Mouse (Mus musculus): Measurements from ENCODE around the gene Cldn7.

DNA sequence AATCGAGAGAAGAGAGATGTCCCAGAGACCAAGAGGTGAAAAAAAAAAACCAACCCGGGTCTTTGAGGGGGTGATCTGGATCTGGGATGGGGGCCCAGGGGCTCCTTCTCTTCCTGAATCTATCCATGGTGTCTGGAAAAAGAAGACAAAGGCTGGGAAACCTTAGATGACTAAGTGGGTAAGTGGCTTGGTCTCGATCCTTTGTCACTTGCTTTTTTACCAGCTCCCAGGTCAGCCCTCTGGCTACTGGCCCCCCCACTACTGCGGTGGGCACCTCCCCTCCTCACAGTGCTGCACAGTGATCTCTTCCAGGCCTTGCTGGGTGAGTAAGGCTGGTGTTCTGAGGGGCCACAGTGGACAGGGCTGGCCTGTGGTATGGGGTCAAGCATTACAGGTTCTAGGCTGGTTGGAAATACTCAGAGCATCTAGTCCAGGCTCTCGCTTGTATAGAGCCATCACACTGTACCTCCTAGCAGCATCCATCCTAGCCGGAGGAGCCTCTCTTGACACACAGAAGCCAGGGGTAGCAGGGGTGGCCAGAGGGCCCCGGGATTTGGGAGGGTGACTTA lies 52.7 kb downstream of the Cldn7 start:
- TF ChIP-seq CTCF (IDR thresholded peaks at IDR 0.05 in 2 of 3, conservative IDR thresholded peaks at IDR 0.05 in 1 of 3; ENCODE audit: control insufficient read depth in 1 of 3, insufficient read depth in 1 of 3, low read depth in 2 of 3, low read length in 3 of 3, poor library complexity in 1 of 3, severe bottlenecking in 1 of 3) (no peak), USF2 (IDR thresholded peaks at IDR 0.05; ENCODE audit: borderline replicate concordance in 1 of 2, insufficient read depth in 1 of 2, low read depth in 1 of 2, low read length in 2 of 2) (no peak), MYC (IDR thresholded peaks at IDR 0.05; ENCODE audit: low read depth, low read length) (no peak), ETS1 (IDR thresholded peaks at IDR 0.05; ENCODE audit: low read depth, low read length) (no peak), POLR2A (IDR thresholded peaks at IDR 0.05; ENCODE audit: control insufficient read depth in 1 of 2, insufficient read depth in 1 of 2, low read depth in 1 of 2, low read length in 2 of 2, poor library complexity in 1 of 2) (no peak), POLR2AphosphoS2 (IDR thresholded peaks at IDR 0.05; ENCODE audit: low read length) (no peak)
